Mouse (Mus musculus) testis, adult 2 months (tissue): ENCODE measurements around the gene Lekr1. TPM values are rescaled to one million over a fixed set of nuclear protein-coding genes. Genes with fewer than 3 reads are reported as not detected.

Experiments
- H3K27ac ChIP-seq: fragments of 200-500 bp; 2 replicates; pipeline ENCODE4 v1.5.1; 2012; ENCODE audit warnings: low read depth, low read length; ENCODE audit not compliant: control insufficient read depth, insufficient read depth
- H3K27me3 ChIP-seq: fragments of 200-500 bp; 2 replicates; pipeline ENCODE4 v1.6.1; 2012; ENCODE audit warnings: mild to moderate bottlenecking, low read length, moderate library complexity; ENCODE audit not compliant: control insufficient read depth, insufficient read depth
- H3K36me3 ChIP-seq: fragments of 200-500 bp; 2 replicates; pipeline ENCODE4 v1.6.1; 2012; ENCODE audit warnings: mild to moderate bottlenecking, low read length; ENCODE audit not compliant: control insufficient read depth, insufficient read depth
- H3K4me1 ChIP-seq: fragments of 200-500 bp; 2 replicates; pipeline ENCODE4 v1.6.1; 2012; ENCODE audit warnings: low read length; ENCODE audit not compliant: control insufficient read depth, insufficient read depth
- H3K4me3 ChIP-seq: fragments of 200-500 bp; 2 replicates; pipeline ENCODE4 v1.5.1; 2012; ENCODE audit warnings: low read depth, mild to moderate bottlenecking, low read length, moderate library complexity, mixed read lengths; ENCODE audit not compliant: control insufficient read depth
- CTCF ChIP-seq: fragments of 200-500 bp; IDR thresholded peaks from 2 replicates; pipeline ENCODE4 v1.5.1; 2012; ENCODE audit warnings: low read depth, mild to moderate bottlenecking, inconsistent platforms, low read length, moderate library complexity; ENCODE audit not compliant: control insufficient read depth, insufficient read depth, insufficient replicate concordance
- POLR2A ChIP-seq: fragments of 200-500 bp; IDR thresholded peaks from 2 replicates; pipeline ENCODE4 v1.6.1; 2012; ENCODE audit warnings: low read depth, mild to moderate bottlenecking, inconsistent platforms, low read length, moderate library complexity; ENCODE audit not compliant: control insufficient read depth
- polyA plus RNA-seq: library from polyadenylated mRNA; depleted of rRNA; stranded (reverse); fragments of >200 nt; gene quantifications from 2 replicates; pipeline ENCODE4 v1.2.3, GENCODE M21; 2012

Lekr1 gene
- polyA plus RNA-seq, 1 experiment: 8.0 TPM

DNA sequence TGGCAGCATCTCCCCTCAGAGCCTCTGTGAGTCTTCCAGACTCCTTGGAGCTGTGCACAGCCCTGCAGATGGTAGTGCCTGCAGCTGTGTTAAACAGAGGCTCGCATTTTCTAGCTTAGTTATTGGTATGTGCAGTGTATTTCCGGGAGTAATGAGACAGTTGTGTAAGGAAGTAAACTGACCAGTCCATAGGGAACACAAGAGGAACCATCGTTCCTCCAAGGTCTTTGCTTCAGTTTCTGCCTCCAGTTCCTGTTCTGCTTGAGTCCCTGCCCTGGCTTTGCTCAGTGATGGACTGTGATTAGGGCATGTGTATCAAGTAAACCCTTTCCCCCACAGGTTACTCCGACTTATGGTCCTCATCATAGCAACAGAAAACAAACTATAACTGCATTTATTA lies 134.9 kb downstream of the Lekr1 start:
- no peak overlapping the region for H3K27ac ChIP-seq
- H3K36me3 ChIP-seq: no peaks in the 10 kb centered on the region
- no peaks in the 10 kb centered on the region for H3K4me1 ChIP-seq
- TF ChIP-seq POLR2A (no peak), CTCF (no peak)
- H3K4me3 ChIP-seq: no peak overlapping the region
- no peaks in the 10 kb centered on the region for H3K27me3 ChIP-seq

DNA sequence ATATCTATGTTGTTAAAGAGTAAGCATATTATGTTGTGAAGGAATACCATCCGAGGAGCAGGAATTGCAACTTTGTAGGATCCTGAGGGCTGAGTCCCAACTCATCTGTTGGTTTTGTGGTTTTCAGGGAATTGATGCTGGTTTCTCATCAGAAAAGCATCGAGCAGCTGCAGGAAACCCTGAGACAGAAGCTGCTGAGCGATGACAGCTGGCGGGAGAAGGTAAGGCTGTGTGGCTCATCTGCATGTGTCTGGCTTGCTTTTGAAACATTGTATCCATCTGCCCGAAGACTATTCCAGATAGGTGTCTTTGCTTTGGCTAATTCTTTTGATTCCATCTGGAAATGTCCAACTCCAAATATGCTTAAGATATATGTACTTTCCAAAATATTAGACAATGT lies 136.2 kb downstream of the Lekr1 start:
- Histone ChIP-seq H3K4me1 (no peaks in the 10 kb centered on the region), H3K4me3 (no peak overlapping the region), H3K27ac (no peak overlapping the region)

DNA sequence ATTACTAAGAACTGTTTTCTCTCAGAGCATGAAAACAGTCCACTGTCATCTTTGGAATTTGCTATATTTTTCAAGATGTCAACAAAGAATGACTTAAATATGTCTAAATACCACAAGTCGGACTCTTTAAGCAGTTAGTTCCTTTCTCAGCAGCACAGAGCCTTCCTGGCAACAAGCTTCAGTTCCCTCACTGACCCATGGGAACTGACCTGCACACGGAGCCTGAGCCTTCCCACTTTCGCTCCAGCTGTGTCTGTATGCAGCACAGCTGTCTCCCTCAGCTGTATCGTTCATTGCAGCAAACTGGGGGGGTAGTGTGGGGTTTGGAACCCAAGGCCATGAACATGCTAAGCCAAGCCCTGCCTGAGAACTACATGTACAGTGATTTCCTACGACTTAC lies 136.8 kb downstream of the Lekr1 start:
- Histone ChIP-seq H3K4me3 (no peak overlapping the region), H3K27me3 (no peaks in the 10 kb centered on the region), H3K27ac (no peak overlapping the region), H3K4me1 (no peaks in the 10 kb centered on the region), H3K36me3 (no peaks in the 10 kb centered on the region)
- TF ChIP-seq POLR2A: no peak
- no peak for TF ChIP-seq CTCF

More for the DNA sequence above, 136.2 kb downstream of the Lekr1 start:
- H3K27me3 ChIP-seq: no peaks in the 10 kb centered on the region
- no peaks in the 10 kb centered on the region for H3K36me3 ChIP-seq
- TF ChIP-seq CTCF (no peak), POLR2A (no peak)

DNA sequence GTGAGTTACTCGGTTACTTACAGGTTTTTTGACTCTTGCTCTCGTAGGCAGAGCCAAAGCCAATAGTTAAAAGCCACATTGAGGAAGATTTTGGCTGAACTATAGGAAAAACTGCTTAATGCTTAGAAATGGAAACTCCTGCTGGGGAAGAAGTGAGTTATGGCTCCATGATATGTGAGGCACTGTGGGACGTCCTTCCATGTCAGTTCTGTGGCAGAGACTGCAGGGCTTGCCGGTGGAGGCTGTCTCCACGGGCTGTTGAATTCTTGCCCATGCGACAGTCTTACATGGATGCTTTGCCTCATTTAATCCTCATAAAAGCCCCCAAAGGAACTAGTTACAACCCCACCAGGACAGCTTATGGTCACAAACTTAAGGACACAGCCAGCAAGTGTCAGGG lies 148.9 kb downstream of the Lekr1 start:
- no peak for TF ChIP-seq CTCF

DNA sequence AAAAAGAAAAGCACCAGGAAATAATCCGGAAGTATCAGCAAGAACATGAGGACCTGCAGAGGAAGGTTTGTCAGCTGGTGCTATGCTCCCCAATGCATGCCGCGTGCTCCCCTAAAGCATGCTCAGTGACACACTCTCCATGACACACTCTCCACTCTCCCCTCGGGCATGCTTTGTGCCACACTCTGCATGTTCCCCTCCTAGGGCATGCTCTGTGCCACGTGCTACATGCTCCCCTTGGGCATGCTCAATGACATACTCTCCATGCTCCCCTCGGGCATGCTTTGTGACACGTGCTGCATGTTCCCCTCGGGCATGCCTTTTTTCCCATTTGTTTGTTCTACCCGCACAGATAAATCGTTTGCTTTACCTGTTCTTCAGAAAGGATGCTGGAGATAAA lies 150.0 kb downstream of the Lekr1 start:
- Histone ChIP-seq H3K27ac (no peak overlapping the region), H3K36me3 (peaks cover 1% of the 10 kb centered on the region; the same call in 1 of the 2 replicates), H3K27me3 (no peaks in the 10 kb centered on the region), H3K4me3 (no peak overlapping the region), H3K4me1 (no peaks in the 10 kb centered on the region)
- TF ChIP-seq POLR2A (no peak), CTCF (0 out of 2 replicates have a peak, but pooled peaks have one; percentile 10)

More for the DNA sequence above, 148.9 kb downstream of the Lekr1 start:
- H3K4me1 ChIP-seq: no peaks in the 10 kb centered on the region
- no peaks in the 10 kb centered on the region for H3K27me3 ChIP-seq
- H3K4me3 ChIP-seq: no peak overlapping the region
- H3K27ac ChIP-seq: no peak overlapping the region
- no peaks in the 10 kb centered on the region; the same call in 1 of the 2 replicates for H3K36me3 ChIP-seq

GRCm38 (mm10) chr3:65818597-65818996 lies 152.6 kb downstream of the Lekr1 start:
- Histone ChIP-seq H3K36me3 (peaks cover 1% of the 10 kb centered on the region; the same call in 1 of the 2 replicates), H3K27ac (no peak overlapping the region), H3K4me1 (no peaks in the 10 kb centered on the region), H3K27me3 (no peaks in the 10 kb centered on the region), H3K4me3 (no peak overlapping the region)
- TF ChIP-seq POLR2A (no peak), CTCF (no peak)

DNA sequence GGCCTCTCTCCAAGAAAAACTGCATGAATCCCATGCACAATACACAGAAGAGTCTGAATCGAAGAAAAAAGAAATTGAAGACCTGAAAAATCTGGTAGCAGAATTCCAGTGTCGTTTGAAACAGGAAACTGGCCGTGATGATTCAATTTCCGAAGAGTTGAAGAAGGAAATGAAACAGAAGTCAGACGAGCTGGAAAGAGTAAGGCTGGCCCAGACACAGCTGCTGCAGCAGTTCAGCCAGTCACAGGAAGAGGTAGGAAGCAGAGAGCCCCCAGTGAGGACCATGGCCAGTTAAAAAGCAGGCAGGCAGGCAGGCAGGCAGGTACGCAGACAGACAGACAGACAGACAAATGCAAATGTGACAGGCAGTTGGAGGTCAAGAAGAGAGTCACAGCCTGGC lies 153.8 kb downstream of the Lekr1 start:
- H3K4me3 ChIP-seq: no peak overlapping the region
- no peak for TF ChIP-seq CTCF
- no peak for TF ChIP-seq POLR2A
- no peaks in the 10 kb centered on the region for H3K4me1 ChIP-seq
- peaks cover 1% of the 10 kb centered on the region; the same call in 1 of the 2 replicates for H3K36me3 ChIP-seq
- no peaks in the 10 kb centered on the region for H3K27me3 ChIP-seq
- no peak overlapping the region for H3K27ac ChIP-seq

GRCm38 (mm10) chr3:65824886-65825285 lies 158.9 kb downstream of the Lekr1 start:
- no peak for TF ChIP-seq POLR2A
- no peak for TF ChIP-seq CTCF
- H3K27ac ChIP-seq: no peak overlapping the region

More at GRCm38 (mm10) chr3:65824886-65825285, 158.9 kb downstream of the Lekr1 start:
- Histone ChIP-seq H3K27me3 (no peaks in the 10 kb centered on the region), H3K36me3 (0 out of 2 replicates have a peak, but pooled peaks cover 1% of the 10 kb centered on the region), H3K4me3 (no peak overlapping the region), H3K4me1 (no peaks in the 10 kb centered on the region)
